Mouse (Mus musculus) lung, adult 2 months (tissue): Measurements from ENCODE around the gene Kpna7. TPM values are rescaled to one million over a fixed set of nuclear protein-coding genes. Genes with fewer than 3 reads are reported as not detected.
A peak's percentile ranks its signal among the peaks of the same experiment; 100 is the strongest.
"Not testable (repeated sequence)": the region's sequence is repeated elsewhere in the genome, so short reads cannot be mapped to it uniquely, and the experiment has no call there.

Experiments used
- DNase-seq: peaks from one replicate; pipeline ENCODE4 v3.0.0; 2022
- H3K4me1 ChIP-seq: fragments of 200-500 bp; 2 replicates; pipeline ENCODE4 v1.6.1; 2011; ENCODE audit warnings: low read length; ENCODE audit not compliant: control insufficient read depth, insufficient read depth
- H3K4me3 ChIP-seq: fragments of 200-500 bp; replicated peaks from 2 replicates; pipeline ENCODE3; 2011; ENCODE audit warnings: low read depth, mild to moderate bottlenecking, control low read depth, low read length; ENCODE audit errors: extremely low read depth
- CTCF ChIP-seq: fragments of 200-500 bp; IDR thresholded peaks from 2 replicates; pipeline ENCODE4 v1.5.1; 2011; ENCODE audit warnings: mild to moderate bottlenecking, low read length, control low read depth; ENCODE audit not compliant: insufficient read depth
- POLR2A ChIP-seq: fragments of 200-500 bp; IDR thresholded peaks from 2 replicates; pipeline ENCODE4 v1.6.1; 2011; ENCODE audit warnings: low read depth, mild to moderate bottlenecking, control low read depth, low read length, borderline replicate concordance; ENCODE audit errors: extremely low read depth
- WGBS: fragments of 180-500 bp; shearing (Covaris S2); methylation state at CpG from one replicate; pipeline ENCODE4 v1.1.7; 2018; 5-methylcytosine and 5-hydroxymethylcytosine counted together
- polyA plus RNA-seq: library from polyadenylated mRNA; depleted of rRNA; stranded (reverse); fragments of >200 nt; gene quantifications from 2 replicates; pipeline ENCODE4 v1.2.3, GENCODE M21; 2012

The Kpna7 gene
- polyA plus RNA-seq, 1 experiment = not detected

- DNase-seq = no peak
- peaks cover 3% of the 10 kb centered on the region; the same call in 1 of the 2 replicates for H3K4me1 ChIP-seq
- no peak overlapping the region for H3K4me3 ChIP-seq
- TF ChIP-seq POLR2A = no peak
- no peak for TF ChIP-seq CTCF
- 70% methylated on average over 10 of the region's 10 CpGs for WGBS
These were observed 1.8 kb downstream of the Kpna7 start for GRCm38 (mm10) chr5:145081866-145082613.

GRCm38 (mm10) chr5:145075081-145075480, 8.7 kb downstream of the Kpna7 start:
- 43% methylated on average over 3 of the region's 3 CpGs for WGBS
- TF ChIP-seq CTCF (no peak), POLR2A (no peak)
- H3K4me3 ChIP-seq = no peak overlapping the region
- H3K4me1 ChIP-seq = no peaks in the 10 kb centered on the region
- DNase-seq = no peak

- H3K4me1 ChIP-seq = no peaks in the 10 kb centered on the region
- H3K4me3 ChIP-seq = no peak overlapping the region
- no peak for DNase-seq
- 43% methylated on average over 6 of the region's 6 CpGs for WGBS
- no peak for TF ChIP-seq POLR2A
- TF ChIP-seq CTCF = no peak
These were observed 12.5 kb downstream of the Kpna7 start for GRCm38 (mm10) chr5:145071342-145071741.

- peak; percentile 61 for DNase-seq
- TF ChIP-seq CTCF = peak; percentile 80
- no peak for TF ChIP-seq POLR2A
- H3K4me1 ChIP-seq = no peaks in the 10 kb centered on the region
- WGBS = under 1% methylated on average over 5 of the region's 5 CpGs
- H3K4me3 ChIP-seq = no peak overlapping the region
These were observed 14.1 kb downstream of the Kpna7 start for GRCm38 (mm10) chr5:145069707-145070106.

GRCm38 (mm10) chr5:145068863-145069262, 15.0 kb downstream of the Kpna7 start:
- Histone ChIP-seq H3K4me1 (no peaks in the 10 kb centered on the region), H3K4me3 (no peak overlapping the region)
- no peak for TF ChIP-seq CTCF
- TF ChIP-seq POLR2A = no peak
- 38% methylated on average over 3 of the region's 3 CpGs for WGBS
- no peak for DNase-seq

- H3K4me3 ChIP-seq = no peak overlapping the region
- no peaks in the 10 kb centered on the region for H3K4me1 ChIP-seq
- TF ChIP-seq CTCF (no peak), POLR2A (no peak)
- WGBS = 85% methylated on average over 1 of the region's 1 CpGs
- DNase-seq = no peak
These were observed 19.0 kb downstream of the Kpna7 start for GRCm38 (mm10) chr5:145064765-145065340.

- 70% methylated on average over 2 of the region's 2 CpGs for WGBS
- no peak for DNase-seq
- TF ChIP-seq CTCF (no peak), POLR2A (no peak)
- Histone ChIP-seq H3K4me1 (no peaks in the 10 kb centered on the region), H3K4me3 (no peak overlapping the region)
These were observed 24.3 kb downstream of the Kpna7 start for GRCm38 (mm10) chr5:145059524-145059923.

GRCm38 (mm10) chr5:145058722-145059121, 25.1 kb downstream of the Kpna7 start:
- H3K4me1 ChIP-seq = no peaks in the 10 kb centered on the region
- no peak overlapping the region for H3K4me3 ChIP-seq
- TF ChIP-seq CTCF (no peak), POLR2A (no peak)
- WGBS = 90% methylated on average over 7 of the region's 7 CpGs
- no peak for DNase-seq

GRCm38 (mm10) chr5:145057907-145058306, 25.9 kb downstream of the Kpna7 start:
- Histone ChIP-seq H3K4me1 (no peaks in the 10 kb centered on the region), H3K4me3 (no peak overlapping the region)
- no peak for DNase-seq
- WGBS = 80% methylated on average over 8 of the region's 8 CpGs
- TF ChIP-seq POLR2A (no peak), CTCF (no peak)

GRCm38 (mm10) chr5:145054187-145054586, 29.6 kb downstream of the Kpna7 start:
- H3K4me3 ChIP-seq, DNase-seq, H3K4me1 ChIP-seq: not testable (repeated sequence)
- WGBS = 46% methylated on average over 3 of the region's 3 CpGs

GRCm38 (mm10) chr5:145042690-145043089, 41.1 kb downstream of the Kpna7 start, which contains the start of gene 1700018F24Rik:
Gene 1700018F24Rik (plus strand): TSS chr5:145042990.
- not testable (repeated sequence) for DNase-seq, H3K4me1 ChIP-seq, H3K4me3 ChIP-seq
- WGBS = 39% methylated on average over 3 of the region's 3 CpGs
